Mouse (Mus musculus) intestine, embryonic 15.5 days (tissue): ENCODE measurements around the gene Agrn. TPM values are rescaled to one million over a fixed set of nuclear protein-coding genes. Genes with fewer than 3 reads are reported as not detected.

Experiments used
- ATAC-seq: fragments of 200-750 bp; cut with Nextera tagmentation; 2 replicates; pipeline ENCODE4 v1.8.0; 2017; ENCODE audit warnings: moderate TSS enrichment, moderate library complexity
- H3K27ac ChIP-seq: fragments of 300-500 bp; sonication (generic); 2 replicates; pipeline ENCODE4 v1.5.1; 2015; ENCODE audit warnings: mild to moderate bottlenecking, inconsistent platforms
- H3K27me3 ChIP-seq: fragments of 300-500 bp; sonication (generic); replicated peaks from 2 replicates; pipeline ENCODE4 v1.6.1; 2015; ENCODE audit warnings: inconsistent platforms
- H3K36me3 ChIP-seq: fragments of 300-500 bp; sonication (generic); 2 replicates; pipeline ENCODE4 v1.6.1; 2015; ENCODE audit warnings: inconsistent platforms
- H3K4me1 ChIP-seq: fragments of 300-500 bp; sonication (generic); replicated peaks from 2 replicates; pipeline ENCODE4 v1.6.1; 2015; ENCODE audit warnings: inconsistent platforms
- H3K4me2 ChIP-seq: fragments of 300-500 bp; sonication (generic); replicated peaks from 2 replicates; pipeline ENCODE4 v1.6.1; 2015; ENCODE audit warnings: mild to moderate bottlenecking, inconsistent platforms
- H3K4me3 ChIP-seq: fragments of 300-500 bp; sonication (generic); replicated peaks from 2 replicates; pipeline ENCODE4 v1.5.1; 2015; ENCODE audit warnings: inconsistent platforms
- H3K9ac ChIP-seq: fragments of 300-500 bp; sonication (generic); 2 replicates; pipeline ENCODE4 v1.6.1; 2015; ENCODE audit warnings: inconsistent platforms
- H3K9me3 ChIP-seq: fragments of 300-500 bp; sonication (generic); 2 replicates; pipeline ENCODE4 v1.6.1; 2016; ENCODE audit warnings: inconsistent platforms
- WGBS: fragments of 180-500 bp; shearing (Covaris S2); methylation state at CpG from one replicate; pipeline ENCODE4 v1.1.7; 2015; 5-methylcytosine and 5-hydroxymethylcytosine counted together
- polyA plus RNA-seq: library from polyadenylated mRNA; unstranded; fragments of >200 nt; fragmentation: Nextera tagmentation; extraction: Ambion mirVana; gene quantifications from 2 replicates; pipeline ENCODE4 v1.2.1, GENCODE M21; 2015

Agrn gene
- polyA plus RNA-seq, 1 experiment from 2014 or later, result 52.1 TPM

DNA sequence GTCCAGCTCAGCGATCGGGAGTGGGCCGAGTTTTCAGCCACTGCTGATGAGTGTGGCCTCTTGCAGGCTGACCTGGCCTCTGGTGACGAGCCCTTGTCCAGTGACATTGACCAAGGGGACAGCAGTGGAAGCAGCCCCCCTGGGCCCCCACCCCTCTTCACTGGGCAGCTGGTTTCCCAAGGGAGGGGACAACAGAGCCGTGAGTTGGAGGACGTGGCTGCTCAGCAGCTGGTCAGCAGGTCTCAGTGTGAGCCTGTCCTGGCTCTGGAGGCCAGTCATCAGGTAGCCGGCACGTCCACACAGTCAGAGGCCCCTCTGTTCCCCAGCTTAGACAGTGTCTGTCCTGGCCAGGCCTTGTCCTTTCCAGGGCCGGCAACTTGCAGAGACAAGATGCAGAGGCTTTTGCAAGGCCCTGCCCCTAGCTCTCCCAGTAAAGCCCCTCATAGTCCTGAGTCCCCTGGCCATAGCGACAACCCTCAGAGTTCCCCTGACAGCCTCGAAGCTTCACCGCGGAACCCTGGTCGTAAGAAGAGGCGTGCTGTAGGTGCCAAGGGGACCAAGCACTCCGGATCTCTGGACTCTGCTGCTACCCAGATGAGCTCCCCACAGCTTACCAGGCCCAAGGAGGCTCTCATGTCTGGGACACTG is 19.9 kb upstream of the Agrn start:
- no peaks in the 10 kb centered on the region for H3K36me3 ChIP-seq
- H3K27me3 ChIP-seq, result no peaks in the 10 kb centered on the region
- no peak overlapping the region for H3K9ac ChIP-seq
- 76% methylated on average over 16 of the region's 16 CpGs for WGBS
- H3K4me2 ChIP-seq, result no peak overlapping the region
- no peak for ATAC-seq
- H3K9me3 ChIP-seq, result no peaks in the 10 kb centered on the region
- H3K4me1 ChIP-seq, result no peaks in the 10 kb centered on the region
- H3K27ac ChIP-seq, result no peak overlapping the region
- H3K4me3 ChIP-seq, result no peak overlapping the region

GRCm38 (mm10) chr4:156216196-156216595 is 18.9 kb upstream of the Agrn start:
- 81% methylated on average over 2 of the region's 2 CpGs for WGBS

GRCm38 (mm10) chr4:156215649-156216048 is 18.4 kb upstream of the Agrn start, which contains the start of gene Perm1:
Gene Perm1, plus strand, starts transcription at chr4:156215868.
- 71% methylated on average over 4 of the region's 4 CpGs for WGBS
- no peak within 1 kb of the TSS for H3K4me2 ChIP-seq
- H3K4me3 ChIP-seq, result no peak within 1 kb of the TSS
- no peaks in the 10 kb centered on the region for H3K9me3 ChIP-seq
- no peaks in the 10 kb centered on the region for H3K4me1 ChIP-seq
- peak; percentile 41; the same call in 1 of the 2 replicates for ATAC-seq
- H3K9ac ChIP-seq, result no peak within 1 kb of the TSS
- no peaks in the 10 kb centered on the region for H3K36me3 ChIP-seq
- no peak within 1 kb of the TSS for H3K27ac ChIP-seq
- H3K27me3 ChIP-seq, result no peaks in the 10 kb centered on the region

More at GRCm38 (mm10) chr4:156216196-156216595, 18.9 kb upstream of the Agrn start:
- no peaks in the 10 kb centered on the region for H3K36me3 ChIP-seq
- H3K4me1 ChIP-seq, result no peaks in the 10 kb centered on the region
- no peak overlapping the region for H3K9ac ChIP-seq
- no peaks in the 10 kb centered on the region for H3K27me3 ChIP-seq
- no peak for ATAC-seq
- H3K4me2 ChIP-seq, result no peak overlapping the region
- H3K27ac ChIP-seq, result no peak overlapping the region
- no peaks in the 10 kb centered on the region for H3K9me3 ChIP-seq
- H3K4me3 ChIP-seq, result no peak overlapping the region

DNA sequence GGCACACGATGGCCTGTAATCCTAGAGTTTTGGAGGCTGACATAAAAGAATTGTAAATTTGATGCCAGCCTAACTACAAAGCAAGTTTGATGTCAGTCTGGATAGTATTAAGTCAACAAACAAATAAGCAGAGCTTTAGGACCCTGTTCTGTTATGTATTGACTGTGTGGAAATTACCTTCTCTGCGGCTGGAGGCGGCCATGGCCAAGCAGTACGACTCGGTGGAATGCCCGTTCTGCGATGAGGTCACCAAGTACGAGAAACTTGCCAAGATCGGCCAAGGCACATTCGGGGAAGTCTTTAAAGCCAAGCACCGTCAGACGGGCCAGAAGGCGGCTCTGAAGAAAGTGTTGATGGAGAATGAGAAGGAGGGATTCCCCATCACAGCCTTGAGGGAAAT is 15.8 kb upstream of the Agrn start:
- 92% methylated on average over 13 of the region's 13 CpGs for WGBS
- Histone ChIP-seq H3K36me3 (no peaks in the 10 kb centered on the region), H3K9me3 (no peaks in the 10 kb centered on the region), H3K4me1 (no peaks in the 10 kb centered on the region), H3K27ac (no peak overlapping the region), H3K4me3 (no peak overlapping the region), H3K9ac (no peak overlapping the region), H3K27me3 (no peaks in the 10 kb centered on the region), H3K4me2 (no peak overlapping the region)
- ATAC-seq, result no peak

DNA sequence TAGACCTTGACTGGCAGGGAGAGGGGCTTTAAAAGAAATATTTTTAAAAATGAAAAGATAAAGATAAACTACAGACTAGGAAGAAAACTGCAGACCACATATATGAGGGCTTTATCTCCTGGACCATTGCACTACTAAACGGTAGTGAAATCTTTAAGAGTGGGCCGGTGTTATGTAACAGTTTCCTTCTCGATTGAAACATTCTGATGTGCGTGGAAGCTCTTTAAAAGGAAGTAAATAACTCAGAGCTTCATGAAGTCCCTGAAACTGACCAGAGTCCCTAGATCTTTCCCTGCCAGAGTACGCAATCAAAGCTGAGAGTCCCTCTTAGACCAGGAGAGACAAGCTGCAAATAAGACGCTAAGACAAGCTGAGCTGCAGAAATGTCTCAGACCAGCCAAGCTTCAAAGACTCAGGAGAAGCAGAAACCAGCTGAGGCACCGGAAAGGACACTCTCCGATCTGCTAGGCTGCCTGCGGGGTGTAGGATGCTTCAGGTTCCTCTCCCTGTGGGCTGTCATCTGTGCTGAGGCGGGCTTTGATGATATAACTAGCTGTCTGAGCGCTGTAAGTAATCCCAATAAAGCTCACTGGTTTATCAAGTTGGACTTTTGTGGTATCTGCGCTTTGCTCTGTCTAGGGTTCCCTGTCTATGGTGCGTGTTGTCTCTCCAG is 12.8 kb upstream of the Agrn start:
- Histone ChIP-seq H3K9me3 (no peaks in the 10 kb centered on the region), H3K4me1 (no peaks in the 10 kb centered on the region), H3K27ac (no peak overlapping the region), H3K36me3 (no peaks in the 10 kb centered on the region), H3K4me3 (no peak overlapping the region), H3K4me2 (no peak overlapping the region), H3K27me3 (no peaks in the 10 kb centered on the region), H3K9ac (no peak overlapping the region)
- no peak for ATAC-seq
- 73% methylated on average over 13 of the region's 13 CpGs for WGBS

- ATAC-seq, result no peak
- 84% methylated on average over 4 of the region's 4 CpGs for WGBS
- H3K9me3 ChIP-seq, result no peaks in the 10 kb centered on the region
These were observed 11.6 kb upstream of the Agrn start for GRCm38 (mm10) chr4:156208872-156209271.

DNA sequence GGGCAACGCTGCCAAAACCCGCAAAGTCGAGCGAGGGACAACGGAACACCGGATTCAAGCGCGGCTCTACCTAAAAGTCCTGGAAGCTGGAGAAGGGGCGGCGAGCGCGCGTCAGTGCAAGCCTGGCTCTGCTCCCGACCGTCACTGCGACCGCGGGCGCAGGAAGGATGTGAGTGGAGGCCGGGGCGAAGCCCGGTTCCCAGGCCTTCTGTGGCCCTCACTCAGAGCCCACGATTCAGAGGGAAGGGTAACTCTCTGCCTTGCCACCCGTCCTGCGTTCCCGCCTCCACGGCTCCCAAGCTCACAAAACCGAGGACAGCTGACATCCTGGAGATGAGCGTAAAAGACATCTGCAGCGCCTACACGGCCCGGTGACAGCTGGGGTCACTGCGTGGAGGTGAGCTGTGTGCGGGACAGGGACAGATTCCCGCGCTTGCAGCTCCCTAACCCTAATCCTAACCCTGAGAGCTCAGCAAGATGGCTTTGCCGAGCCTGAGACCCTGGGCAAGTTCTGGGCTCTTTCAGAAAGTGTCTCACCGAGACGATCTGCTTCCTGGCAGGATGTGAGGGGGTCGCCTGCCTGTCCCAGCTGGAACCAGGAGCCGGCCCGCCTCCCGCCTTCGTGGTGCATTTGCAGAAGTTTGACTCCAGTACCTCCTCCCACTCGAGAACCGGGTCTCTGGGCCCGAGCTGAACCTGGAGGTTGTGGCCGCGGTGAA is 6.3 kb upstream of the Agrn start:
- Histone ChIP-seq H3K27ac (peak overlapping the region; percentile 45; the same call in 1 of the 2 replicates), H3K27me3 (peaks cover 13% of the 10 kb centered on the region; the same call in 1 of the 2 replicates), H3K9me3 (no peaks in the 10 kb centered on the region), H3K9ac (peak overlapping the region; percentile 46), H3K4me2 (peak overlapping the region; percentile 94), H3K36me3 (no peaks in the 10 kb centered on the region), H3K4me3 (peak overlapping the region; percentile 54), H3K4me1 (no peaks in the 10 kb centered on the region; the same call in 1 of the 2 replicates)
- ATAC-seq, result peak; percentile 53
- under 1% methylated on average over 49 of the region's 49 CpGs for WGBS

More at GRCm38 (mm10) chr4:156208872-156209271, 11.6 kb upstream of the Agrn start:
- H3K4me3 ChIP-seq, result no peak overlapping the region
- H3K27ac ChIP-seq, result no peak overlapping the region
- H3K4me1 ChIP-seq, result no peaks in the 10 kb centered on the region; the same call in 1 of the 2 replicates
- H3K27me3 ChIP-seq, result peaks cover 5% of the 10 kb centered on the region; the same call in 1 of the 2 replicates
- no peak overlapping the region for H3K9ac ChIP-seq
- no peaks in the 10 kb centered on the region for H3K36me3 ChIP-seq
- H3K4me2 ChIP-seq, result no peak overlapping the region

GRCm38 (mm10) chr4:156203001-156203412 is 5.7 kb upstream of the Agrn start, which contains the start of gene AW011738:
Gene AW011738, plus strand, starts transcription at chr4:156203304.
- Histone ChIP-seq H3K27ac (peak within 1 kb of the TSS; percentile 45; the same call in 1 of the 2 replicates), H3K4me2 (peak within 1 kb of the TSS; percentile 94), H3K4me1 (no peaks in the 10 kb centered on the region; the same call in 1 of the 2 replicates), H3K27me3 (peaks cover 13% of the 10 kb centered on the region; the same call in 1 of the 2 replicates), H3K4me3 (peak within 1 kb of the TSS; percentile 54), H3K9me3 (no peaks in the 10 kb centered on the region), H3K36me3 (no peaks in the 10 kb centered on the region), H3K9ac (peak within 1 kb of the TSS; percentile 46)
- WGBS, result under 1% methylated on average over 37 of the region's 39 CpGs
- peak; percentile 77 for ATAC-seq

DNA sequence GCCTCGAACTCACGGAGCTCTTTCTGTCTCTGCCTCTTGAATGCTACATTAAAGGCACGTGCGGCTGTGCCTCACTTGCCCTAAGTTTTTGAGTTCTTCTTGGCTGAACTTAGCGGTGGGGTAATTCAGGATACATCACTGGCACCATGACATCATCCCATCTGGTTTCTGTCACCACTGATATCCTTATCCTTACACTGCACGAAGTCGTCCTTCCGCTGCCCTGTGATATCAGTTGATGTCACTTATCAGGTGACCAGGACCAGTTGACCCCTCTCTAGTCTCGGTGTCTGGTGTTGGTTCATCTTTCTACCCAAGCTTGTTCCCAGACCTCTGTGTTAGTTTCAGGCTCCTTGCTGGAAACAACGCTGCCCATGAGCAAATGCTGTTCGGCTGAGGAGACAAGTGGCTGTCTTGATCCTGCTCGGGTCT is 5.2 kb upstream of the Agrn start:
- ATAC-seq, result no peak
- H3K9ac ChIP-seq, result no peak overlapping the region
- H3K4me2 ChIP-seq, result peak overlapping the region; percentile 94
- H3K27me3 ChIP-seq, result peaks cover 13% of the 10 kb centered on the region; the same call in 1 of the 2 replicates
- peak overlapping the region; percentile 54 for H3K4me3 ChIP-seq
- H3K36me3 ChIP-seq, result no peaks in the 10 kb centered on the region
- no peaks in the 10 kb centered on the region for H3K9me3 ChIP-seq
- H3K4me1 ChIP-seq, result no peaks in the 10 kb centered on the region; the same call in 1 of the 2 replicates
- no peak overlapping the region for H3K27ac ChIP-seq
- WGBS, result 31% methylated on average over 12 of the region's 12 CpGs

GRCm38 (mm10) chr4:156200623-156201475 is 3.6 kb upstream of the Agrn start, which contains the start of gene Isg15:
Gene Isg15, minus strand, starts transcription at chr4:156200818.
- whole genome bisulfite sequencing, result 55% methylated on average over 10 of the region's 10 CpGs
- no peaks in the 10 kb centered on the region for H3K9me3 ChIP-seq
- H3K4me3 ChIP-seq, result no peak within 1 kb of the TSS
- peaks cover 13% of the 10 kb centered on the region; the same call in 1 of the 2 replicates for H3K27me3 ChIP-seq
- H3K4me1 ChIP-seq, result peaks cover 7% of the 10 kb centered on the region
- no peak within 1 kb of the TSS for H3K9ac ChIP-seq
- no peak within 1 kb of the TSS for H3K27ac ChIP-seq
- peak within 1 kb of the TSS; percentile 24; the same call in 1 of the 2 replicates for H3K4me2 ChIP-seq
- no peak for ATAC-seq
- H3K36me3 ChIP-seq, result no peaks in the 10 kb centered on the region

DNA sequence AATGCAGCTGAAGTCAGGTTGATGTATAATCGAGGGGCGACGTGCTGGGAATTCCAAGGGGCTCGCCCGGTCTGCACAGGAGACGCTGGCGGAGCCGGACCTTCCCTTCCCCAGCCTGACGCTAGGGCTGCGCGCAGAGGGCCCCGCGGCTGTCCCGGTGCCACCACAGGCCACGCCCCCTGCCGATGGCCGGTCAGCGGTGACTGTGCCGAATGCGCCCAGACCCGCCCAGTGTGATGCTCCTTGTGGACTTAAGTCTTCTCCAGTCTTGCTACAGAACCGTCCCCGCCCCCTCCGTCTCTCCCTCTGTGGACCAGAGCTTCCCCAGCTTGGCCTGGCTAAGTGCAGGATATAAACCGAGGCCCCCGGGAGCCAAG is 529 bp upstream of the Agrn start:
- Histone ChIP-seq H3K36me3 (no peaks in the 10 kb centered on the region), H3K27me3 (peaks cover 4% of the 10 kb centered on the region; the same call in 1 of the 2 replicates), H3K4me1 (peaks cover 35% of the 10 kb centered on the region), H3K4me3 (peak overlapping the region; percentile 93), H3K4me2 (peak overlapping the region; percentile 75), H3K27ac (peak overlapping the region; percentile 96), H3K9me3 (no peaks in the 10 kb centered on the region), H3K9ac (peak overlapping the region; percentile 56)
- WGBS, result under 1% methylated on average over 26 of the region's 26 CpGs
- peak; percentile 92 for ATAC-seq
